Mouse (Mus musculus) forebrain, embryonic 12.5 days (tissue): ENCODE data around the gene 5031439G07Rik. TPM values are rescaled to one million over a fixed set of nuclear protein-coding genes. Genes with fewer than 3 reads are reported as not detected.

Experiments
- ATAC-seq: fragments of 200-750 bp; cut with Nextera tagmentation; 2 replicates; pipeline ENCODE4 v1.8.0; 2017; ENCODE audit warnings: moderate TSS enrichment; ENCODE audit not compliant: low FRiP score
- H3K27ac ChIP-seq: fragments of 300-500 bp; sonication (generic); 2 replicates; pipeline ENCODE4 v1.5.1; 2016; ENCODE audit warnings: mild to moderate bottlenecking
- H3K27me3 ChIP-seq: fragments of 300-500 bp; sonication (generic); 2 replicates; pipeline ENCODE4 v1.6.1; 2016; ENCODE audit warnings: mild to moderate bottlenecking
- H3K36me3 ChIP-seq: fragments of 300-500 bp; sonication (generic); replicated peaks from 2 replicates; pipeline ENCODE4 v1.6.1; 2016; ENCODE audit warnings: mild to moderate bottlenecking
- H3K4me1 ChIP-seq: fragments of 300-500 bp; sonication (generic); 2 replicates; pipeline ENCODE4 v1.6.1; 2016
- H3K4me2 ChIP-seq: fragments of 300-500 bp; sonication (generic); 2 replicates; pipeline ENCODE4 v1.6.1; 2016; ENCODE audit warnings: mild to moderate bottlenecking, moderate library complexity
- H3K4me3 ChIP-seq: fragments of 300-500 bp; sonication (generic); replicated peaks from 2 replicates; pipeline ENCODE4 v1.5.1; 2016; ENCODE audit warnings: mild to moderate bottlenecking
- H3K9ac ChIP-seq: fragments of 300-500 bp; sonication (generic); 2 replicates; pipeline ENCODE4 v1.6.1; 2016; ENCODE audit warnings: mild to moderate bottlenecking
- H3K9me3 ChIP-seq: fragments of 300-500 bp; sonication (generic); 2 replicates; pipeline ENCODE4 v1.6.1; 2016
- WGBS: fragments of 180-500 bp; shearing (Covaris S2); methylation state at CpG from one replicate; pipeline ENCODE4 v1.1.7; 2016; 5-methylcytosine and 5-hydroxymethylcytosine counted together
- polyA plus RNA-seq: library from polyadenylated mRNA; unstranded; fragments of >200 nt; fragmentation: Nextera tagmentation; extraction: Ambion mirVana; gene quantifications from 2 replicates; pipeline ENCODE4 v1.2.1, GENCODE M21; 2016

The 5031439G07Rik gene
- polyA plus RNA-seq, 1 experiment from 2014 or later = 14.5 TPM

- Histone ChIP-seq H3K4me3 (peak overlapping the region; percentile 86), H3K9me3 (no peaks in the 10 kb centered on the region), H3K27ac (peak overlapping the region; percentile 70), H3K4me2 (peak overlapping the region; percentile 70), H3K4me1 (peaks cover 40% of the 10 kb centered on the region), H3K36me3 (no peaks in the 10 kb centered on the region), H3K9ac (peak overlapping the region; percentile 92), H3K27me3 (peaks cover 8% of the 10 kb centered on the region; the same call in 1 of the 2 replicates)
- peak; percentile 62 for ATAC-seq
- under 1% methylated on average over 52 of the region's 53 CpGs for WGBS
Observed at GRCm38 (mm10) chr15:84987020-84987815, 1.1 kb downstream of the 5031439G07Rik start.

DNA sequence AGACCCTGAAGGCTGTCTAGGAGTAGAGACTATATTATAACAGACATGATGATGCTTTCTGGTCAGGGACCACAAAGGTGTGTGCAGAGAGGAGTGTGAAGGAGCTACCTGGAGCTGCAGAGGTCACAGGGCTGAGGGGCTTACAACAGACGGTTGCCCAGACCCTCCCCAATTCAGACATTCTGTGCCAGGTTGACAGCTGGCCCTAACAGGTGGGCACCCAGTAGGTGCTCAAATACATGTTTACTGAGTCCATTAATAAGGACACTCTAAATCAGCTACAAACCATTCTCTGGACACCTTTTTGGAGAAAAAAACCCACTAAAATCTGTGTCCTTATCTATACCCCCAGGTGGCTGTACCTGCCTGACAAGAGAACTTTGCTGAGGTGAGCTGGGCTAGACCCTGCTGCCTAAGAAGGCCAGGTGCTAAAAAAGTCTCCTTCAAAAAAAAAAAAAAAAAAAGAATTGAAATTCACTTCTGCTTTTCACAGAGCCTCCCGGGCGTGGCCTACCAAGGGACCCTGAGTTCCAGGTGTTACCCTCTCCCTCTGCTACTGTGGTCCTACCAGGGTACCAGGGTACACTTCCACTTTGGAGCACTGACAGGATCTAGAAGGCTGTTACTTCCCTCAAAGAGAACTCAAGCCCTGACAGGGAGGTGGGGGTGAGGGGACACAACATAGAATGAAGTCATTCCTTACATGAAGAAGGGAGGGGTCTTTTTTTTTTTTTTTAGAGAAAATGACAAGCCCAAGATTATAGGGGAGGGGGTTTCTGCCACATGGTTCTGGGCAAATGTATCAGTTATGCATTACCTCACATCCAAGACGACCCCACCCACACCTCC, 2.0 kb downstream of the 5031439G07Rik start:
- no peak for ATAC-seq
- no peak overlapping the region for H3K27ac ChIP-seq
- 65% methylated on average over 4 of the region's 4 CpGs for WGBS
- peaks cover 8% of the 10 kb centered on the region; the same call in 1 of the 2 replicates for H3K27me3 ChIP-seq
- peak overlapping the region; percentile 86 for H3K4me3 ChIP-seq
- H3K36me3 ChIP-seq = no peaks in the 10 kb centered on the region
- H3K9me3 ChIP-seq = no peaks in the 10 kb centered on the region
- H3K9ac ChIP-seq = peak overlapping the region; percentile 92
- H3K4me1 ChIP-seq = peaks cover 40% of the 10 kb centered on the region
- peak overlapping the region; percentile 70 for H3K4me2 ChIP-seq

DNA sequence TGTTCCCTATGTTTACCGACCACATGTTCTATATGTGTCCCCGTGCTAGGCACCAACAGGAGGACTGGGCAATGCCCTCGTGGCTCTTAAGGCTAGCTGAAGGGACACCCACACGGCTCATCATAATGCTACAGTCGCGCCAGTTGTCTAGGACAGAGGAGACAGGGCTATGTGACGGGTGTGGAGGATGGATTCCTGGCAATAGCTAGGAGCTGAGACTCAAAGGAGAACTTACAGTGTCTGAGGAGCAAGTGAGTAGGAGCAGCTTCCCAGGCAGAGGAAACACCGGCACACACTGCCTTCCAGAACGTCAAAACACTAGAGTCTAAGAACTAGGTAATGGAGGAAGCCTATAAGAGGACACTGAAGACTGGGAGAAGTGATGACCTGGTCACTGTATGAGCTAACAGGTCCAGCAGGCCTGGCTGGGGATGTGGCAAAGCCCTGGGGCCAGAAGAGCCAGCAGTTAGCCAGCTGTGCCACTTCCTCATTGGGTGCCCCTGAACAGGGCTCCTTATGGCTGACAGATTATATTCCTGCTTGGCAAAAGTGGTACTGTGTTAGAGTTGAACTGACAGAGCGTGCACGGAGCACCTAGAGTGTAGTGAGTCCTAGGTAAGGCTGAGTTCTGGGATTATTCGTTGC, 2.7 kb downstream of the 5031439G07Rik start:
- Histone ChIP-seq H3K9me3 (no peaks in the 10 kb centered on the region), H3K9ac (no peak overlapping the region), H3K27me3 (peaks cover 8% of the 10 kb centered on the region; the same call in 1 of the 2 replicates), H3K4me1 (peaks cover 40% of the 10 kb centered on the region), H3K36me3 (no peaks in the 10 kb centered on the region), H3K4me2 (peak overlapping the region; percentile 70), H3K27ac (no peak overlapping the region), H3K4me3 (no peak overlapping the region)
- ATAC-seq = no peak
- WGBS = 89% methylated on average over 12 of the region's 12 CpGs

DNA sequence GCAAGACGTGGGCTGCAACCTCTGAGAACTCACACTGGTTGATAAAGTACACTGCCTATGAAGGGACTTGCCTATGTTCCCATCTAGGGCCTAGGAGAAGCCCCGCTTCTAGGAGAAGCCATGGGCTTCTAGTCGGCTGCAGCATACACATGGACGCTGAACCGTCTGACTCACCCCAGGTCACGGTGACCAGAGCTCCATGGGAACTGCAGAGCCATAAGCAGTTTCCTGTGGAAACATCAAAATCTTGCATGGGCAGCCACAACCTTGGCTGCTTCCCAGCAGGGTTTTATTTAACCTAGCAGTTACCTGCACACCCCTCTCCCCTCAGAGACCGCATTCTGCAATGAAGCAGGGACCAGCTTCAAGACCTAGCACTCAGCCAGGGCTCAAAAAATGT, 4.6 kb downstream of the 5031439G07Rik start:
- 86% methylated on average over 7 of the region's 7 CpGs for WGBS
- no peak for ATAC-seq
- Histone ChIP-seq H3K4me3 (no peak overlapping the region), H3K4me2 (no peak overlapping the region), H3K9ac (no peak overlapping the region), H3K36me3 (no peaks in the 10 kb centered on the region; the same call in 1 of the 2 replicates), H3K27ac (no peak overlapping the region), H3K27me3 (peaks cover 2% of the 10 kb centered on the region; the same call in 1 of the 2 replicates), H3K9me3 (no peaks in the 10 kb centered on the region), H3K4me1 (peaks cover 40% of the 10 kb centered on the region)

DNA sequence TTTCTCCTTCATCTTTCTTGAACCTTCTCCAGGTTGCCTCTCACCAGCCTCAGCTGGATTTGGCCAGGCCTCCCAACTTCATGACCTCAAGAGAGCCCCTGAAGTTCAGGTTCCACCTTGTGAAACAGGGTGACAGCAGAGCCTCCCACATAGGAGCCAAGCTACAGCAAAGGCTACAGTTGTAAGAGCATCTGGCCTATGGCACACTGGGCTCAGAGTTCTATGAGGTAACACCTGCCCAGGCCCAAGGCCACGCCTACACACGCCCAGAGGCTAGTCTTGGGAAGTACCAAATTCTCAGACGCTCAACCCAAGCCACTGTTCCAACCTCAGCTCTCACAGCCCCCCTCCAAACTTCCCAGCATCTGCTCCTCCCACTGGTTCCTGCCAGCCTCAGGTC, 5.5 kb downstream of the 5031439G07Rik start:
- Histone ChIP-seq H3K27ac (no peak overlapping the region), H3K27me3 (no peaks in the 10 kb centered on the region), H3K36me3 (no peaks in the 10 kb centered on the region; the same call in 1 of the 2 replicates), H3K4me2 (no peak overlapping the region), H3K4me1 (peaks cover 35% of the 10 kb centered on the region), H3K9me3 (no peaks in the 10 kb centered on the region), H3K4me3 (no peak overlapping the region), H3K9ac (no peak overlapping the region)
- no peak for ATAC-seq
- 79% methylated on average over 3 of the region's 3 CpGs for WGBS

DNA sequence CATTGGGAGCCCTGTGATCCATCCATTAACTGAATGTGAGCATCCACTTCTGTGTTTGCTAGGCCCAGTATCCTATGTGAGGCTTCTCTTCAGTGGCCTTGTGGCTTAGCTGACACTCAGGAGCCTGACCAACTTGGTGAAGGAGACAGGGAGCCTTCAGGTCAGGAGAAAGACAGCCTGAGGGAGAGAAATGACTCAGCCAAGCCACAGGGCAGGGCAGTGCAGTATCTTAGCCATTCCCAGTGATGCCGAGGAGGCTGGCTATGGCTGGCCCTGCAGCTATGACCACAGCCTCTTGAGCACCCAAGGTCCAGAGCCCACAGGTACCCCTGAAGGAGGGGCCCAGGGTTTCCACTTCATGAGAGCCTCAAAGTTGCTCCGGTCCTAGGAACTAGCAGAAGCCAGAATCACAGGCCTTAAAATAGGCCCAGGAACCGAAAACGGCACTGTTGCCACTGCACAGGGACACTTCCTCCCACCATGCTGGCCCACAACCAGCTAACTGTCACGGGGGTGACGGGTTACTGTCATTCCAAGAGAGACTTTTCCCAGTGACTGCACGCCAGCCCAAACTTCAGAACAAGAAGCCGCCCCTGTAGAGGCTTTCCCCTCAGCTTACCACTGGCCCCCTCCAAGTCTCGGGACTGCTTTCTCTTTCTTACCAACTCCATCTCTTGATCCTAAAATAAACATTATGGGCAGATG, 6.6 kb downstream of the 5031439G07Rik start:
- Histone ChIP-seq H3K9me3 (no peaks in the 10 kb centered on the region), H3K4me1 (peaks cover 37% of the 10 kb centered on the region), H3K4me3 (no peak overlapping the region), H3K4me2 (no peak overlapping the region), H3K9ac (no peak overlapping the region), H3K27ac (no peak overlapping the region), H3K36me3 (no peaks in the 10 kb centered on the region; the same call in 1 of the 2 replicates), H3K27me3 (no peaks in the 10 kb centered on the region)
- 93% methylated on average over 9 of the region's 9 CpGs for WGBS
- ATAC-seq = no peak

DNA sequence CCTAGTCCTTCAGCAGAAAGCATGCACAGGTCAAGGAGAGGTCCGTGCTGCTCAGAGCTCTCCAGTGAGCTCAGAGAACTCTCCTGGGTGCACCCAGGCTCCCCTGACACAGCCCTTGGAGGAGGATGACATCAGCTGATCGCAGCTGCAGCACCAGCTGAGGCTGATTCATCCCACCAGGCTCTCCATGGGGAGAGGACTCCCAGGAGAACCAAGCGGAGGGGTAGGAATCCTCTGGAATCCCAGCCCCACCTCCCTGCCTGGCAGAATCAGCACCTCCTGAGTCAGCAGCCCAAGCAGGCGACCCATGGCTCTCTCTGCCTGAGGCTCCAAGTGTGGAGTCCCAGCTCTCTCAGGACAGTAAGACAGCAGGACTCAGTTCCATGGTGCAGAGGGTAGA, 12.6 kb downstream of the 5031439G07Rik start:
- no peak overlapping the region for H3K9ac ChIP-seq
- no peak overlapping the region for H3K4me2 ChIP-seq
- H3K4me3 ChIP-seq = no peak overlapping the region
- H3K27me3 ChIP-seq = no peaks in the 10 kb centered on the region
- no peaks in the 10 kb centered on the region for H3K9me3 ChIP-seq
- no peaks in the 10 kb centered on the region; the same call in 1 of the 2 replicates for H3K36me3 ChIP-seq
- 45% methylated on average over 4 of the region's 4 CpGs for WGBS
- H3K4me1 ChIP-seq = peaks cover 40% of the 10 kb centered on the region
- ATAC-seq = no peak
- H3K27ac ChIP-seq = no peak overlapping the region

GRCm38 (mm10) chr15:84973544-84973871, 14.8 kb downstream of the 5031439G07Rik start:
- Histone ChIP-seq H3K36me3 (peaks cover 6% of the 10 kb centered on the region; the same call in 1 of the 2 replicates), H3K4me2 (no peak overlapping the region), H3K4me3 (no peak overlapping the region), H3K27ac (no peak overlapping the region), H3K9ac (peak overlapping the region; percentile 0; the same call in 1 of the 2 replicates), H3K4me1 (peaks cover 40% of the 10 kb centered on the region), H3K27me3 (no peaks in the 10 kb centered on the region), H3K9me3 (no peaks in the 10 kb centered on the region)
- WGBS = 14% methylated on average over 3 of the region's 3 CpGs
- no peak for ATAC-seq

DNA sequence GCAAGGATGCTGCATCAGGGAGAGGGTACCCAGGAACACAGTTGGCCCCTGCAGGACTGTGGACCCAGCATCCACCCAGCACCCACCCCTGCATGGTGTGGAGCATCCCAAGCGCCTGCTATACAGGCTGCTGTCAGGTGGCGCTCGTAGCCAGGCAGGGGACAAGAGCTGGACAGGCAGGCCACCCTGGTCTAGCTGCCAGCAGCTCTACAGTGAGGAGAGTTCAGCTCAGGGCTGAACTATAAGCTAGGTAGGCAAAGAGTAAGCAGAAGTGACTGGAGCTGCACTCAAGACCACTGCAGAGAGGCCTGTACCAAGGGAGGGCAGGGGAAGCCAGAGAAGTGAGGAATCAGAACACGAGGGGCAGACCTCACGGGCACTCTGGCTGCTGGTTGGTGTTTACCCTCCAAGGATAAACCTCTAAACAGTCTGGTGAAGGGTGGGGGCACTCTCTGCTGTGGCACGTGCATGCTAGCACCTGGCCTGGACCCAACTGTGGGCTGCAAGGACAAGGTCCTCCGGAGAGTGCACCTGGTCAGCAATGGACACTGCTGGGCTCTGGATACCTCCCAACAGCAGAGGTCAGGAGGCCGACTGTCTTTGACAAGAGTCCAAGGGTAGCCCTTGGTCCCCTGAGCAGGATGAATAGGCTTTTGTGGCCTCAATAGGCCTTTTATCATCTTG, 15.3 kb downstream of the 5031439G07Rik start:
- H3K9ac ChIP-seq = peak overlapping the region; percentile 0; the same call in 1 of the 2 replicates
- peaks cover 40% of the 10 kb centered on the region for H3K4me1 ChIP-seq
- H3K4me2 ChIP-seq = no peak overlapping the region
- H3K27me3 ChIP-seq = no peaks in the 10 kb centered on the region
- peaks cover 6% of the 10 kb centered on the region; the same call in 1 of the 2 replicates for H3K36me3 ChIP-seq
- ATAC-seq = no peak
- no peaks in the 10 kb centered on the region for H3K9me3 ChIP-seq
- no peak overlapping the region for H3K27ac ChIP-seq
- no peak overlapping the region for H3K4me3 ChIP-seq
- WGBS = 44% methylated on average over 8 of the region's 8 CpGs

DNA sequence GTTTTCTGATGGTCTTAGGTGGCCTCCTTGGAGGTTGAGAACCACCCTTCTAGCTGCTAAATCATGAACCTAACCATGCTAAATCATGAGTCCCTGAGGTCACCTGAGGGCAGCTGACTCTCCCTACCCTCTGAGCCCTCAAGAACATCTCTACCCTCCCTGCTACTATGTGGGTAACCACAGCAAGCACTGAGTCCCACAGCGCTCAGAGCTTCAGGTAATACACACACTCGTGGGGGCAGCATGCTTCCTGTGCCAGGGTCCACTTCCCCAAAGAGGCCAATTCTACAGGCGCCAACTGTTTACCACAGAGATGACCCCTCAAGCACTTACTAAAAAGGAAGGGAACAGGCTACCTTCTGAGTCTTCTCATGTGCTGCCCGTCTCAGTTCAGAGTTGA, 19.8 kb downstream of the 5031439G07Rik start:
- Histone ChIP-seq H3K9ac (no peak overlapping the region), H3K36me3 (peaks cover 6% of the 10 kb centered on the region; the same call in 1 of the 2 replicates), H3K4me3 (no peak overlapping the region), H3K27me3 (no peaks in the 10 kb centered on the region), H3K4me1 (peaks cover 8% of the 10 kb centered on the region), H3K4me2 (no peak overlapping the region), H3K9me3 (no peaks in the 10 kb centered on the region), H3K27ac (no peak overlapping the region)
- ATAC-seq = no peak
- WGBS = 91% methylated on average over 4 of the region's 4 CpGs
